Mouse (Mus musculus): ENCODE data around the gene Sept9. TPM values are rescaled to one million over a fixed set of nuclear protein-coding genes. Genes with fewer than 3 reads are reported as not detected.

Sept9 gene
- polyA plus RNA-seq, 2 experiments from 2014 or later: 277 to 424 TPM

GRCm38 (mm10) chr11:117265981-117266905 is 66.8 kb downstream of the Sept9 start:
- ATAC-seq: peak; percentile 85

- peak; percentile 5 for ATAC-seq
These were observed 67.7 kb downstream of the Sept9 start for GRCm38 (mm10) chr11:117266906-117267721.

GRCm38 (mm10) chr11:117267828-117268227 is 68.4 kb downstream of the Sept9 start:
- ATAC-seq: no peak

GRCm38 (mm10) chr11:117268304-117268956 is 69.0 kb downstream of the Sept9 start:
- ATAC-seq: no peak

- ATAC-seq: no peak
These were observed 69.7 kb downstream of the Sept9 start for GRCm38 (mm10) chr11:117269053-117269702.

GRCm38 (mm10) chr11:117269946-117270345 is 70.5 kb downstream of the Sept9 start:
- no peak for ATAC-seq

- ATAC-seq: no peak
These were observed 75.5 kb downstream of the Sept9 start for GRCm38 (mm10) chr11:117274973-117275372.

GRCm38 (mm10) chr11:117275999-117276398 is 76.5 kb downstream of the Sept9 start:
- ATAC-seq: no peak

- ATAC-seq: no peak
These were observed 77.5 kb downstream of the Sept9 start for GRCm38 (mm10) chr11:117276946-117277345.

GRCm38 (mm10) chr11:117278113-117278512 is 78.7 kb downstream of the Sept9 start:
- ATAC-seq: no peak

- no peak for ATAC-seq
These were observed 79.1 kb downstream of the Sept9 start for GRCm38 (mm10) chr11:117278514-117278913.

GRCm38 (mm10) chr11:117279993-117280392 is 80.5 kb downstream of the Sept9 start:
- no peak for ATAC-seq

- ATAC-seq: no peak
These were observed 83.8 kb downstream of the Sept9 start for GRCm38 (mm10) chr11:117283048-117283888.

GRCm38 (mm10) chr11:117283889-117284450 is 84.5 kb downstream of the Sept9 start:
- no peak for ATAC-seq

GRCm38 (mm10) chr11:117284721-117285605 is 85.5 kb downstream of the Sept9 start:
- no peak for ATAC-seq

GRCm38 (mm10) chr11:117285606-117285931 is 86.1 kb downstream of the Sept9 start:
- ATAC-seq: no peak

- no peak for ATAC-seq
These were observed 88.3 kb downstream of the Sept9 start for GRCm38 (mm10) chr11:117287792-117288191.

GRCm38 (mm10) chr11:117288765-117289164 is 89.3 kb downstream of the Sept9 start:
- ATAC-seq: no peak

GRCm38 (mm10) chr11:117291271-117292059 is 92.0 kb downstream of the Sept9 start:
- no peak for ATAC-seq

Data from CD4-positive, CD25-positive, alpha-beta regulatory T cell, adult 4 months (primary cell).